Mouse (Mus musculus) cortical plate, adult 2 months (tissue): ENCODE measurements around the gene Clec4a3.

ENCODE experiments used
- CTCF ChIP-seq: fragments of 200-500 bp; IDR thresholded peaks from 2 replicates; pipeline ENCODE4 v1.5.1; 2011; ENCODE audit warnings: mild to moderate bottlenecking, control low read depth, low read length; ENCODE audit not compliant: insufficient read depth; ENCODE audit errors: extremely low read depth
- POLR2A ChIP-seq: fragments of 200-500 bp; IDR thresholded peaks from 2 replicates; pipeline ENCODE4 v1.6.1; 2011; ENCODE audit warnings: mild to moderate bottlenecking, low read length, control low read depth; ENCODE audit not compliant: insufficient read depth; ENCODE audit errors: extremely low read depth

- no peak for TF ChIP-seq CTCF
- TF ChIP-seq POLR2A: no peak
Measured at GRCm38 (mm10) chr6:122939618-122940017, 12.7 kb upstream of the Clec4a3 start.
